Mouse (Mus musculus): ENCODE measurements around the gene Gm16867. TPM values are rescaled to one million over a fixed set of nuclear protein-coding genes. Genes with fewer than 3 reads are reported as not detected.
"Not testable (repeated sequence)": the region's sequence is repeated elsewhere in the genome, so short reads cannot be mapped to it uniquely, and the experiment has no call there.

Gm16867 gene
- polyA plus RNA-seq, 1 experiment from 2014 or later: not detected

DNA sequence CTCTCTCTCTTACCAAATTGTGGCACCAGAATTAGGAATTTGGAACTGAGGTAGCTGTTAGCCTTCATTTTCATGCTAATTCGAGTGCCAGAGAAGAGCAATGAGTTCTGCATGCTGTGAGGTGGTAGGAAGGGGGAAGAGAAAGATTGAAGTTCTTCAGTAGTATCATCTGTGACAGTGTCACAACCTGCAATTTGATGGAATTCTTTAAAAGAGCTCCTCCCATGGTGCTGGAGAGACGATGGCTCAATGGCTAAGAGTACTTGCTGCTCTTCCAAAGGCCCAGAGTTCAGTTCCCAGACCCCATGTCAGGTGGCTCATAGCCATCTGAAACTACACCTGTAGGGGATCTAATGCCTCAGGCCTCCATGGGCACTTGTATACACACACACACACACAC, 9.3 kb upstream of the Gm16867 start, which contains the start of gene Gm27179:
Gene Gm27179, minus strand, starts transcription at position 101 of the 400 bp plus-strand sequence.
- not testable (repeated sequence) for H3K9me3 ChIP-seq (replicated peaks; ENCODE audit: control insufficient read depth, low read length); ATAC-seq (ENCODE audit: insufficient read depth, low FRiP score); H3K4me2 ChIP-seq (ENCODE audit: low read depth, low read length); H3K4me3 ChIP-seq (replicated peaks; ENCODE audit: low read length); H3K27ac ChIP-seq (ENCODE audit: low read length); H3K27me3 ChIP-seq (ENCODE audit: control insufficient read depth, insufficient read depth, low read length); H3K9ac ChIP-seq (ENCODE audit: low read length); H3K4me1 ChIP-seq (ENCODE audit: control insufficient read depth, insufficient read depth, low read length); H3K36me3 ChIP-seq (ENCODE audit: control insufficient read depth, insufficient read depth, low read length)
- no CpG with 5 or more reads among the region's 2 CpGs for WGBS

DNA sequence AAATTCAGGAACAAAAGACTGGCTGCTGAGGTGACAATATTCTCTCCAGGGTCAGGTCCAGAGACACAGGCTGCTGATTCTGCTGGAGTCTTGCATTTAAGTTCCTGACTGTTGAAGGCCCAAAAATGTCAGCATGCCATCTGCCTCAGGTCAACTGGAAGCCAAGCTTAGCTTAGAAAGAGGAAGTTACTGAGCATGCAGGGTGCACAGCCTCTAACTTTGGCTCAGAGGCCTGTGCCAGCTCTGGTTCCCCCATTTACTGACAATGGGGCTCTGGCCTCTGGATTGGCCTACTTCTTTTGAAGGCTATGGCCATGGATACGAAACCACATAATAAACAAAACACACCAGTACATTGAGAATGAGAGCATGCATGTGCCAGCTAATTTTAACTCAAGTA, 3.8 kb upstream of the Gm16867 start:
- not testable (repeated sequence) for ATAC-seq (ENCODE audit: insufficient read depth, low FRiP score); H3K4me2 ChIP-seq (ENCODE audit: low read depth, low read length); H3K36me3 ChIP-seq (ENCODE audit: control insufficient read depth, insufficient read depth, low read length); H3K27ac ChIP-seq (ENCODE audit: low read length); H3K9ac ChIP-seq (ENCODE audit: low read length); H3K4me1 ChIP-seq (ENCODE audit: control insufficient read depth, insufficient read depth, low read length); H3K27me3 ChIP-seq (ENCODE audit: control insufficient read depth, insufficient read depth, low read length); H3K9me3 ChIP-seq (replicated peaks; ENCODE audit: control insufficient read depth, low read length); H3K4me3 ChIP-seq (replicated peaks; ENCODE audit: low read length)
- no CpG with 5 or more reads among the region's 1 CpGs for WGBS

GRCm38 (mm10) chr14:69502440-69503150, 567 bp downstream of the Gm16867 start:
- not testable (repeated sequence) for H3K9ac ChIP-seq (ENCODE audit: low read length); H3K4me2 ChIP-seq (ENCODE audit: low read depth, low read length)
- peak; percentile 58; the same call in 1 of the 2 replicates for ATAC-seq (ENCODE audit: insufficient read depth, low FRiP score)

GRCm38 (mm10) chr14:69496259-69496658, 6.9 kb downstream of the Gm16867 start:
- H3K4me3 ChIP-seq (replicated peaks; ENCODE audit: low read length); H3K27ac ChIP-seq (ENCODE audit: low read length); H3K9me3 ChIP-seq (replicated peaks; ENCODE audit: control insufficient read depth, low read length); H3K9ac ChIP-seq (ENCODE audit: low read length); H3K27me3 ChIP-seq (ENCODE audit: control insufficient read depth, insufficient read depth, low read length); H3K4me1 ChIP-seq (ENCODE audit: control insufficient read depth, insufficient read depth, low read length); ATAC-seq (ENCODE audit: insufficient read depth, low FRiP score); H3K4me2 ChIP-seq (ENCODE audit: low read depth, low read length); H3K36me3 ChIP-seq (ENCODE audit: control insufficient read depth, insufficient read depth, low read length): not testable (repeated sequence)

More at GRCm38 (mm10) chr14:69502440-69503150, 567 bp downstream of the Gm16867 start:
- H3K9me3 ChIP-seq (replicated peaks; ENCODE audit: control insufficient read depth, low read length); H3K27ac ChIP-seq (ENCODE audit: low read length); H3K4me1 ChIP-seq (ENCODE audit: control insufficient read depth, insufficient read depth, low read length); H3K36me3 ChIP-seq (ENCODE audit: control insufficient read depth, insufficient read depth, low read length); H3K4me3 ChIP-seq (replicated peaks; ENCODE audit: low read length); H3K27me3 ChIP-seq (ENCODE audit: control insufficient read depth, insufficient read depth, low read length): not testable (repeated sequence)
- WGBS: no CpG with 5 or more reads among the region's 73 CpGs

DNA sequence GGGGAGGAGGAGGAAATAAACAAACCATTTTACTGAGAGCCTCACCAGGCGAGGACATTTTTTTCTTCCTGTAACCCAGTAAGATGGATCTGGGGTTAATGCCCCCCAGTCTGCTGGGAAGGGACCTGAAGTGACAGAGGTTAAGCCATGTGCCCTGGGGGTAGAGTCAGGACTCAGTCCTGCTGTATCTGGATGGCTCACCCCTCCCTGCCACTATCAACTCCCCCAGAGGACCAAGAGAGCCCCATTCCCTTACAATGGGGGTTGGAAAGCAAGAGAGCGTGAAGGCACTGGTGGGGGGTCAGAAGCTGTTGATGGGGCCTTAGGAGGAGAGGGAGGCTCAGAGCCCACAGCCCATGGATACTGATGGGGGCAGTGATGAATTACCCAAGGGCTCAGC, 8.2 kb downstream of the Gm16867 start:
- H3K4me2 ChIP-seq (ENCODE audit: low read depth, low read length); H3K4me1 ChIP-seq (ENCODE audit: control insufficient read depth, insufficient read depth, low read length); H3K9me3 ChIP-seq (replicated peaks; ENCODE audit: control insufficient read depth, low read length); ATAC-seq (ENCODE audit: insufficient read depth, low FRiP score); H3K27ac ChIP-seq (ENCODE audit: low read length); H3K27me3 ChIP-seq (ENCODE audit: control insufficient read depth, insufficient read depth, low read length); H3K36me3 ChIP-seq (ENCODE audit: control insufficient read depth, insufficient read depth, low read length); H3K9ac ChIP-seq (ENCODE audit: low read length); H3K4me3 ChIP-seq (replicated peaks; ENCODE audit: low read length): not testable (repeated sequence)
- no CpG with 5 or more reads among the region's 2 CpGs for WGBS

GRCm38 (mm10) chr14:69494522-69494921, 8.6 kb downstream of the Gm16867 start:
- not testable (repeated sequence) for H3K27ac ChIP-seq (ENCODE audit: low read length); H3K9ac ChIP-seq (ENCODE audit: low read length); H3K4me1 ChIP-seq (ENCODE audit: control insufficient read depth, insufficient read depth, low read length); ATAC-seq (ENCODE audit: insufficient read depth, low FRiP score); H3K9me3 ChIP-seq (replicated peaks; ENCODE audit: control insufficient read depth, low read length); H3K4me2 ChIP-seq (ENCODE audit: low read depth, low read length); H3K36me3 ChIP-seq (ENCODE audit: control insufficient read depth, insufficient read depth, low read length); H3K4me3 ChIP-seq (replicated peaks; ENCODE audit: low read length); H3K27me3 ChIP-seq (ENCODE audit: control insufficient read depth, insufficient read depth, low read length)
- no CpG with 5 or more reads among the region's 3 CpGs for WGBS

GRCm38 (mm10) chr14:69488001-69488400, 15.2 kb downstream of the Gm16867 start:
- H3K36me3 ChIP-seq (ENCODE audit: control insufficient read depth, insufficient read depth, low read length); H3K27me3 ChIP-seq (ENCODE audit: control insufficient read depth, insufficient read depth, low read length); ATAC-seq (ENCODE audit: insufficient read depth, low FRiP score); H3K27ac ChIP-seq (ENCODE audit: low read length); H3K4me1 ChIP-seq (ENCODE audit: control insufficient read depth, insufficient read depth, low read length); H3K9ac ChIP-seq (ENCODE audit: low read length); H3K4me2 ChIP-seq (ENCODE audit: low read depth, low read length); H3K4me3 ChIP-seq (replicated peaks; ENCODE audit: low read length); H3K9me3 ChIP-seq (replicated peaks; ENCODE audit: control insufficient read depth, low read length): not testable (repeated sequence)
- WGBS: no CpG with 5 or more reads among the region's 10 CpGs

DNA sequence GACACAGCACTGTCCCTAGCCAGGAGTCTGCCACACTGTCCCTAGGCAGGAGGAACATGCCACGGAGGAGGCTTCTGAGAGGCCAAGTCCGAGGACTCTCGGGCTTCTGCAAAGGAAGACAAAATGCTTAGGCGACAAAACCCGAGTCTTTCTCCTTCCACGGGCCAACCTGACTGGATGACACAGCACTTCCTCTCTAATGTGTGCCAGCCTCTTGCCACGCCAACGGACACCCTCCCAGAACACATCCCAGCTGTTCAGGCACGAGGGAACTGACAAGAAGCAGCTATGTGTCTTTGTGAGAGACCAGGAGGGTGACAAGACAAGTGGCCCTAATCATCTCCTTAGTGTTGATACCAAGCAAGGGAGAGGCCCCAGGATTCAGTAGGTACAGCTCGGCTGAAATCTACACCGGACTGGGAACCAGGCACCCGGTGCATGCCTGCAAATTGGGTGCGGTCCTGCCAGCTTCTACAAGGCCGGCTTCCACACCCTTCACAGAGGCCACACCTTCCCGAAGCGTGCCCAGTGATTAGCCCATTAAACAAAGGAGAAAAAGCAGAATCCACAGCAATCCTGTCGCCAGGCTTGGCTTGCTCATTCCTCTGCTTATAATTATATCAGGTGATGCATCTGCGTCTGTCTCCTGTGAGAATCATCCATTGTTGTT, 17.6 kb downstream of the Gm16867 start:
- not testable (repeated sequence) for H3K4me3 ChIP-seq (replicated peaks; ENCODE audit: low read length); H3K4me1 ChIP-seq (ENCODE audit: control insufficient read depth, insufficient read depth, low read length); H3K9ac ChIP-seq (ENCODE audit: low read length); H3K36me3 ChIP-seq (ENCODE audit: control insufficient read depth, insufficient read depth, low read length); H3K27me3 ChIP-seq (ENCODE audit: control insufficient read depth, insufficient read depth, low read length); H3K4me2 ChIP-seq (ENCODE audit: low read depth, low read length); H3K9me3 ChIP-seq (replicated peaks; ENCODE audit: control insufficient read depth, low read length); ATAC-seq (ENCODE audit: insufficient read depth, low FRiP score); H3K27ac ChIP-seq (ENCODE audit: low read length)
- WGBS: no CpG with 5 or more reads among the region's 18 CpGs

DNA sequence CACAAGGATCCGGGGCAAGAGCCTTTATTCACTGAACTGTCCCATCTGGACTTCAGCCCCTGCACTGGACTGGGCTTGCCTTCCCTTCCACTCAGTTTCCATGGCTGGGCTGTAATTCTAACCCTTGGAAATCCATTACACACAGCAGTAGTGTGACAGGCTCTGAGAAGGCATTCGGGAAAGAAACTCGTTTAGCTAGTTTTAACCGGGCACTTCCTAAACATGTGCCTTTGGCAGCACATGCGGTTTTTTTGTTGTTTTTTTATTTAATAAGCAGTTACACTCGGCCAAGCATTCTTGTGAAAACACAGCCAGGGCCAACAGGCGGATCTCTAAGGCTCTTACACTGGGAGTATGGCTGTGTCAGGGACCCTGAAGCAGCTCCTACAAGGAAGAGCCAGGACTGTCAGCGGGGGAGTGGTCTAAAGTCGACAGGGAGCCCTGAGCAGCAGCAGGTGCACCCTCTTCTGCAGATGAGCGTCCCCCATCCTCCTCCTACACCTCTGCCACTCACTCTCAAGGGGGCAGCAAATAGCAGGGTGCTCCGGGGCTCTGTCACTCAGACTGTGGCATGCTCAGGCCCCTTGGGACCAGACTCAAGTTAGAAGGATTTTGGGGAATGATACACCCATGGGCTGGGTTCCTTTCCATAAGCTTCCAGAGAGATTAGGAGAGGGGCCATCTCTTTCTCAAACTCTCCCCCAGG, 29.1 kb downstream of the Gm16867 start:
- not testable (repeated sequence) for H3K27ac ChIP-seq (ENCODE audit: low read length); H3K9me3 ChIP-seq (replicated peaks; ENCODE audit: control insufficient read depth, low read length); H3K4me1 ChIP-seq (ENCODE audit: control insufficient read depth, insufficient read depth, low read length); ATAC-seq (ENCODE audit: insufficient read depth, low FRiP score); H3K4me3 ChIP-seq (replicated peaks; ENCODE audit: low read length); H3K4me2 ChIP-seq (ENCODE audit: low read depth, low read length); H3K36me3 ChIP-seq (ENCODE audit: control insufficient read depth, insufficient read depth, low read length); H3K9ac ChIP-seq (ENCODE audit: low read length); H3K27me3 ChIP-seq (ENCODE audit: control insufficient read depth, insufficient read depth, low read length)
- WGBS: no CpG with 5 or more reads among the region's 11 CpGs
